Mouse (Mus musculus): ENCODE measurements around the gene Dhps.
"Not testable (repeated sequence)": the region's sequence is repeated elsewhere in the genome, so short reads cannot be mapped to it uniquely, and the experiment has no call there.

Gene Dhps

GRCm38 (mm10) chr8:85096196-85096595, 24.6 kb downstream of the Dhps start:
- no peak for DNase-seq (ENCODE audit: low read depth)

- no peak for DNase-seq (ENCODE audit: low read depth)
Measured at GRCm38 (mm10) chr8:85096850-85097249, 25.3 kb downstream of the Dhps start.

GRCm38 (mm10) chr8:85100076-85100665, 28.6 kb downstream of the Dhps start:
- no peak for DNase-seq (ENCODE audit: low read depth)

- no peak for DNase-seq (ENCODE audit: low read depth)
Measured at GRCm38 (mm10) chr8:85113241-85113640, 41.7 kb downstream of the Dhps start.

- no peak for DNase-seq (ENCODE audit: low read depth)
Measured at GRCm38 (mm10) chr8:85115501-85115900, 43.9 kb downstream of the Dhps start.

- no peak for DNase-seq (ENCODE audit: low read depth)
Measured at GRCm38 (mm10) chr8:85116984-85117383, 45.4 kb downstream of the Dhps start.

- DNase-seq (ENCODE audit: low read depth): no peak
Measured at GRCm38 (mm10) chr8:85119052-85119981, 47.8 kb downstream of the Dhps start.

- DNase-seq (ENCODE audit: low read depth): not testable (repeated sequence)
Measured at GRCm38 (mm10) chr8:85120251-85120650, 48.7 kb downstream of the Dhps start.

GRCm38 (mm10) chr8:85122995-85123394, 51.4 kb downstream of the Dhps start, which contains the start of gene Zfp791:
TSS of gene Zfp791 (minus strand) at chr8:85123095.
- DNase-seq (ENCODE audit: low read depth): no peak

GRCm38 (mm10) chr8:85123691-85124090, 52.1 kb downstream of the Dhps start:
- DNase-seq (ENCODE audit: low read depth): no peak

Measured in 416B (cell line).